Mouse (Mus musculus) olfactory bulb, adult 2 months (tissue): ENCODE data around the gene Mpst. TPM values are rescaled to one million over a fixed set of nuclear protein-coding genes. Genes with fewer than 3 reads are reported as not detected.
A peak's percentile ranks its signal among the peaks of the same experiment; 100 is the strongest.

Experiments used
- H3K27ac ChIP-seq: fragments of 200-500 bp; 2 replicates; pipeline ENCODE4 v1.5.1; 2012; ENCODE audit warnings: low read depth, low read length; ENCODE audit not compliant: insufficient read depth
- H3K4me1 ChIP-seq: fragments of 200-500 bp; 2 replicates; pipeline ENCODE4 v1.6.1; 2012; ENCODE audit warnings: low read length; ENCODE audit not compliant: control insufficient read depth, insufficient read depth
- H3K4me3 ChIP-seq: fragments of 200-500 bp; 2 replicates; pipeline ENCODE4 v1.5.1; 2012; ENCODE audit warnings: mild to moderate bottlenecking, low read depth, low read length, moderate library complexity; ENCODE audit not compliant: insufficient read depth
- CTCF ChIP-seq: fragments of 200-500 bp; IDR thresholded peaks from 2 replicates; pipeline ENCODE4 v1.5.1; 2012; ENCODE audit warnings: low read depth, mild to moderate bottlenecking, low read length, moderate library complexity; ENCODE audit not compliant: insufficient read depth
- POLR2A ChIP-seq: fragments of 200-500 bp; IDR thresholded peaks from 2 replicates; pipeline ENCODE4 v1.6.1; 2012; ENCODE audit warnings: mild to moderate bottlenecking, low read depth, low read length, moderate library complexity; ENCODE audit not compliant: insufficient read depth
- WGBS: fragments of 180-500 bp; shearing (Covaris S2); methylation state at CpG from one replicate; pipeline ENCODE4 v1.1.7; 2018; 5-methylcytosine and 5-hydroxymethylcytosine counted together
- polyA plus RNA-seq: library from polyadenylated mRNA; stranded (reverse); fragments of >200 nt; gene quantifications from 2 replicates; pipeline ENCODE4 v1.2.4, GENCODE M21; 2012; ENCODE audit warnings: low replicate concordance; ENCODE audit not compliant: missing spikeins, insufficient read depth, insufficient read length

Mpst gene
- polyA plus RNA-seq, 1 experiment = not detected

DNA sequence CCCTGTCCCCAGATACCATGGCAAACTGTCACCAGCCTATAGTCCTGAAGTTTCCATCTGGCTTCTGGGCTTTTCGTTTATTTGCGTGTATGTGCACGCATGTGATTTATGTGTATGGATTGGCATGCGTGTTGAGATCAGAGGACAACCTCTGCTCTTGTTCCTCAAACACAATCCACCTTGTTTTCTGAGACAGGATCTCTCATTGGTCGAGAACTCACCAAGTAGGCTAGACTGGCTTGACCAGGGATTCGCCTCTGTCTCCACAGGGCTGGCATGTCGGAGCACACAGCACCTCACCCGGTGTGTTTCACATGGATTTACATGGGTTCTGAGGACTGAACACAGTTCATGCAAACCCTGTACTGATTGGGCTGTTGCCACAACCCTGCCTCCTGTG, 7.9 kb downstream of the Mpst start:
- H3K4me3 ChIP-seq = no peak overlapping the region
- TF ChIP-seq CTCF (no peak), POLR2A (no peak)
- H3K27ac ChIP-seq = no peak overlapping the region
- peaks cover 10% of the 10 kb centered on the region; the same call in 1 of the 2 replicates for H3K4me1 ChIP-seq
- 94% methylated on average over 8 of the region's 8 CpGs for WGBS

DNA sequence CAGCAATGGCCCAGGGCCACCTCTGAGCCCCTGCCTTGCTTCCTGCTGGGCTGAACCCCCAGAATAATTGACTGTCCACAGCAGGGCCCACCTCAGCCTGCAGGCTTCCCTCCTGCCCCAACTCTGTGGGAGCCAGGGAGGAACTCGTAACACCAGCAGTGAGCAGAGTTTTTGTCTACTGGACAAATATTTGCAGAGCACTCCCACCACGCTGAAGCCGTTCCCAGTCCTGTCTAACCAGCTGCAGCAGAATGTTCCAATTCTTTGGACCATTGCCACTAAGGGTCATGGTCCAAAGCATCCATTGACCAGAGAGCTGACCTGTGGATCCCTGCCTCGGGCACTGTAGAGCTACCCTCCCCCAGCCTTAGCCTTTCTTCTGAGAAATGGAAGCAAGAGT, 10.7 kb downstream of the Mpst start:
- no peak overlapping the region for H3K27ac ChIP-seq
- TF ChIP-seq POLR2A (no peak), CTCF (no peak)
- no peak overlapping the region for H3K4me3 ChIP-seq
- WGBS = 47% methylated on average over 4 of the region's 4 CpGs
- peaks cover 5% of the 10 kb centered on the region for H3K4me1 ChIP-seq

DNA sequence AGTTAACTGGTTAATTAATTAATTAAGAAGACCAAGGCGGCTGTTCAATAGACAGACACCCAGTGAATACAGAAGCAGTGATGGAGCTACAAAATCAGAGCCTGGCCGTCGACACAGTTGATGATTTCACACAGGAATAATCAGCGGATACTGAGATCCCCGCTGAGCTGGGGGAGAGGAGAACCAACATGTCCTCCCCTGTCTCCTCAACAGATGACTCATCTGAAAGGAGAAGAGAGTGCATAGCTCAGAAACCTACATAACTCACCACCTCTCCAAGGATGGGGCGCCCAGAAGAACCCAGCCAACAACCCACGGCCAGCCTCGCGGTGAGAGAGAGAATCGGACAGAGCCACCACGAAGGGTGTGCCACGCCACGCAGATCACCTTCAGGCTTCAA, 14.2 kb downstream of the Mpst start:
- TF ChIP-seq CTCF (no peak), POLR2A (no peak)
- Histone ChIP-seq H3K4me3 (no peak overlapping the region), H3K4me1 (peaks cover 15% of the 10 kb centered on the region), H3K27ac (no peak overlapping the region)
- 52% methylated on average over 13 of the region's 13 CpGs for WGBS

DNA sequence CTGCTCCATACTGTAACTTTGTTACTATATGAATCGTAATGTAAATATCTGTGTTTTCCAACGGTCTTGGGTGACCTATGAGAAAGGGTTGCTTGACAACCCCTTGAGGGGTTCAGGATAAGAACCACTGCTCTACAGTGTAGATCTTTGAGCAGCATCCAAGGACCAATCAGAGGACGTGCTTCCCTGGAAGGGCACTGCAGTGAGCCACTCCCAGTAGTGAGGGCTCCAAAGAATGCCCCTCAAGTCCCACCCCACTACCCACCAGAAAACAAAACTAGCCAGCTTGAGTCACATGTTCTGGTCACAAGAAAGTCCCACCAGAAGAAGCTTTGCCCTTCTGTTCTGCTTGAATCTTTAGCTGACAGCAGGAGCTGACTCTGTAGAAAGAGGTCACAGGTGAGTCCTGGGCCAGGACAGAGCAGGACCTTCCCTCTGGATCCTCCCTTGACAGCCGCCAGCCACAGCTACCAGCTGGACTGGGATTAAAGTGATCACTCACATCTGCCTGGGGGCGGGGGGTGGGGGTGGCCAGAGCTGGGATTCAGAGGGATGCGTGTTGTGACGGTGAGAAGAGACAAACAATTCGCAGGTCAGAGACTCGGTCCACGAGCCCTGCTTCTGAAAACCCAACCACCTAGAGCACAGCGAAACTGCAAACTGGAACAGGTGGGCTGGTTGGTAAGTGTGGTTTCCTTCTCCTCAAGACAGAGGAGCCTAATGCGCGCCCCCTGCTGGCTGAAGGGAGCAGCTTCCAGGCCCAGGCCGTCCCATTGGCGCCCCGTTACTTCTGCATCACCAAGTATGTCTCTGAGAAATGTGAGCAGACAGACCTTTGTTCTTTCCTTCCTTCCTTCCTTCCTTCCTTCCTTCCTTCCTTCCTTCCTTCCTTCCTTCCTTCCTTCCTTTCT, 16.1 kb downstream of the Mpst start:
- Histone ChIP-seq H3K27ac (no peak overlapping the region), H3K4me1 (peaks cover 15% of the 10 kb centered on the region), H3K4me3 (no peak overlapping the region)
- TF ChIP-seq POLR2A = no peak
- peak; percentile 70 for TF ChIP-seq CTCF
- 19% methylated on average over 16 of the region's 16 CpGs for WGBS

DNA sequence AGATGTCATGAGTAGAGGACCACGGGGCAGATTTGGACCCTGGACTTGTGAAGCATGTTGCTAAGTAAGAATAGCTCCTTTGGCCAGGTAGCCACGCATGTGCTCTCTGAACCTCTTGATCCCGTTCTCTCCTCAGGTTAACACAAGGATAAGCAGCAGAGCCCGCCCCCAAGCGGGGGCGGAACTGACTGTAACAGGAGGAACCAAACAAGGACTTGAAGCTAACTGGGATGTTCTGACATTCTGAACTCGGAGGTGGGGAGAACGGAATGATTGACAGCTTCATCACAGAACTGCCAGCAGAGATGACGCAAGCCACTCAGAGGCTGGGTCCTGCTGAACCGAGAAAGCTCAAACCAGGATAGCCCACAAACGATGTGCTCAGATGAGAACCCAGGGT, 18.3 kb downstream of the Mpst start:
- TF ChIP-seq CTCF = no peak
- TF ChIP-seq POLR2A = no peak
- peaks cover 21% of the 10 kb centered on the region for H3K4me1 ChIP-seq

DNA sequence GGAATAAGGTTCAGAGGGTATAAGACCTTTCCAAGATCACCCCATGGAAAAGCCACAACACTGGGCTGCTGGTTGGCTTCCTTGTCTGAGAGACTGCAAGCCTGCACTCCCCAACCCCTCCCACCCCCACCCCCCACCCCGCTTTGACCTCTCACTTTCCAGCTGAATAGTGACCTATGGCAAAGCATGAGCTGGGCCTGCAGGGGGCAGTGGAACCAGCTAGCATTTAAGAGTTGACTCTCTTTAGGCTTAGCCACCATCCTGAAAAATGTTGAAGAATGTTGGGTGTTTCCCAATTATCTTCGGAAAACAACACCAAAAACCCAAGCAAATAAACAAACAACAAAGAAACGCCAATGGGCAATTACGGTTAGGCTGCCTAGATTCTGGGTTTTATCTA, 19.0 kb downstream of the Mpst start:
- Histone ChIP-seq H3K27ac (no peak overlapping the region), H3K4me3 (no peak overlapping the region), H3K4me1 (peaks cover 28% of the 10 kb centered on the region)
- WGBS = 70% methylated on average over 4 of the region's 4 CpGs
- no peak for TF ChIP-seq CTCF

More for the DNA sequence above, 18.3 kb downstream of the Mpst start:
- WGBS = 41% methylated on average over 11 of the region's 11 CpGs
- Histone ChIP-seq H3K4me3 (no peak overlapping the region), H3K27ac (no peak overlapping the region)

DNA sequence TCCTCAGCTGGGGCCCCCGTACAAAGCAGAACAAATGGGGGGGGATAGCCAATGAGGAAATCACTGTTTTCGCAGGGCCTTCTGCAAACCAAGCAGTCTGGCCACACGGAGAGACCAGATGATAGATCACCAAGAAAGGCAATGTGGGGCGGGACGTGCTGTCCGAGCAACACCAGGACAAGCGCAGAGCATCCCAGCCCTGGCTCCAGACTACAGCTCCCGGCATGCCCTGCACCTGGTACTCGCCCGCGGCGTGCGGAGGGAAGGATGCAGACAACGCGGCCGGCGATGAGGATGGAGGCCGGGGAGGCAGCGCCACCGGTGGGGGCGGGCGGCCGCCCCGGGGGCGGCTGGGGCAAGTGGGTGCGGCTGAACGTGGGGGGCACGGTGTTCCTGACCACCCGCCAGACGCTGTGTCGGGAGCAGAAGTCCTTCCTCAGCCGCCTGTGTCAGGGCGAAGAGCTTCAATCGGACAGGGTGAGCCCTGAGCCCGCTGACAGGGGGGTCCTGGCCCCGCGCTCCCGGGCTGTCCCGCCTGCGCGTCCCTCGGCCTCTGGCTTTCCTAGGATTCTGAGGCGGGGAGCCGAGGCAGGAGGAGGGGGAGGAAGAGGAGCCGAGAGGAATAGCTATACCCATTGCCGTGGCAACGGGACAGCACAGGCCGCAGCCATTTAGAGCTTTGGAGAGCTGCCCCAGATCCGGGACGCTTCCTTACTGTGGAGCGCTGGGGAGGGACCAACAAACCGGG, 22.3 kb downstream of the Mpst start, which contains the start of gene Kctd17:
Gene Kctd17 (plus strand): TSS at position 174 of the 748 bp plus-strand sequence.
- Histone ChIP-seq H3K27ac (peak within 1 kb of the TSS; percentile 48), H3K4me3 (peak within 1 kb of the TSS; percentile 88), H3K4me1 (peaks cover 27% of the 10 kb centered on the region)
- TF ChIP-seq POLR2A = peak; percentile 53; the same call in 1 of the 2 replicates
- no peak for TF ChIP-seq CTCF
- 2% methylated on average over 47 of the region's 52 CpGs for WGBS

DNA sequence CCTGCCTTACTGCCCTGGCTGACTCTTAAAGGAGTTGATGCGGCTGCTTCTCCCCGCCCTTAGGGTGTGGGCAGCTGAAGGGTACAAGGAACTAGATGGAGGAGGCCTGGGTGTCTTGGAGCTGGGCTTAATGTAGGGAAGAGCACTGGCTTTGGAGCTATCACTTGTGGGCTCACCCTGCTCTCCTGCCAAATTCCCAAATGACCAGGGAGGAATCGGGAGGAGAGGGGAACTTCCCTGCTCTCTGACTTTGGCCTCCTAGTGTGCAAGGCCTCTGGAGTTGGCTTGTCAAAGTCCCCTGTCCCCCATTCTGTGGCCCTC, 22.9 kb downstream of the Mpst start:
- Histone ChIP-seq H3K4me3 (peak overlapping the region; percentile 88), H3K4me1 (peaks cover 27% of the 10 kb centered on the region), H3K27ac (peak overlapping the region; percentile 48)
- 2% methylated on average over 3 of the region's 3 CpGs for WGBS
- no peak for TF ChIP-seq POLR2A
- TF ChIP-seq CTCF = no peak
